Mouse (Mus musculus): ENCODE measurements at regions not wholly inside any gene's neighbourhood (a gene's known extent, or its start where the extent isn't known, plus 50 kb on each side); places are given as distances from the start of the nearest gene placed in this dataset.

DNA sequence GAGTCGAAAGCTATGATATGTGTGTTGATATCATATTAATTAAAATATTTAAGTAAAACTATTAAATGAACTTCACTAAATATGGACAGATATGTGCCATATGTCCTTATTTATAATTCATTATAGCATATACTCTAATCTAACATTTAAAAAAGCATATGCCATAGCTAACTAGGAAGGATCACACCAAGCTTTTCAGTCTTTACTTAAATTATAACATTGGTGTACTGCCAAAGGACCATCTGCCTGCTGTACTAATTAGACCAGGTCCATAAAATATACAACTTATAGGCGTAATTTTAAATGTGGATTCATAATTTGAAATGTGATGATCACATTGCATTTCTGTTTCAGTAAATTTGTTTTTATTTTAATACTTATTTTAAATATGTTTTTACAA, 651.9 kb upstream of the Klhl1 start:
- DNase-seq (ENCODE audit: low spot score in 2 of 2), result no peak

DNA sequence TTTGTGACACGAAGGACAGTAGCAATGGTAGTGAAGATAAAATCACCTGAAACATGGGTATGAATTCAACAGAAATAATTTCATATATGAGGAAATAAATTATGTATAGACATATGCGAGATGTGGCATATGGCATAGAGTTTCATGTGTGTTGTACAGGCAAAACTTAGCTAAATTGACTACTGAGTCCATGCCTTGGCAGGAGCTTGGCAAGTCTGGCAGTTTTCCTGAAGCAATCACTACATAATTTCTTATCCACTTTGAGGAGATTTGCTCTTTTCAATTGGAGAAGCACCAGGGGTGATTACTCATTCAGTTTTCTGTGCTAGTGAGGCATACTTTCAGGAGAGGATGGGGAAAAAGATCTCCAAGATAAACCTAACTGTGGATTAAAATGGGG, 646.9 kb upstream of the Klhl1 start:
- DNase-seq (ENCODE audit: low spot score in 2 of 2), result no peak

DNA sequence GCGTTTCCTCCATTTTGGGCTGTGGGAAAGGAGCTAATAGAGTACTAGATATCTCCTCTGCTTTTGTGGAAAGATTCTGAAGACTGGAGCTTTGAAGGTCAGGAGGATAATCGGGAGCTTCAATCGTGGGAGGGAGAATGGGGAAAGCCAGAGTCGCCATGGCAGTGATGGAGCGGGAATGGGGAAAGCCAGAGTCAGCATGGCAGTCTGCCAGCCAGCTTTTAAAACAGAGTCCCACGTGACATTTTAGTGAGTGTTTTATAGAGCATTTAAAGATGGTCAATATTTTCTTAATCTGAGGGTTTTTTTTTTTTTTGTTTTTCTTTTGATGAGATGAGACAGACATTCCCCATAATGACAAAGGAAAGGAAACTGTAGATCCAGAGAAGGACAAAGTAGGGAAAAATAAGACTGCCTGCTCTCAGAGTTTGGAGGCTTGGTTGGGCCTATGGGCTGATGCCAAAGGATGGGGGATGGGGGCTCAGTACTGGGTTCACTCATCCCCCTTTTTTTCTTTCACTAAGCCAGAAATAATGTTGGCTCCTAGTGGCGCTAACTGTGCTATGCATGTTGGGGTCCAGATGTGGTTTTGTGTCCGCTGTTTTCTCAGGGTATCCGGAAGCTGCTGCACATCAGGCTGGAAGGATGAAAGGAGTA, 630.2 kb upstream of the Klhl1 start:
- no peak for DNase-seq (ENCODE audit: low spot score in 2 of 2)

DNA sequence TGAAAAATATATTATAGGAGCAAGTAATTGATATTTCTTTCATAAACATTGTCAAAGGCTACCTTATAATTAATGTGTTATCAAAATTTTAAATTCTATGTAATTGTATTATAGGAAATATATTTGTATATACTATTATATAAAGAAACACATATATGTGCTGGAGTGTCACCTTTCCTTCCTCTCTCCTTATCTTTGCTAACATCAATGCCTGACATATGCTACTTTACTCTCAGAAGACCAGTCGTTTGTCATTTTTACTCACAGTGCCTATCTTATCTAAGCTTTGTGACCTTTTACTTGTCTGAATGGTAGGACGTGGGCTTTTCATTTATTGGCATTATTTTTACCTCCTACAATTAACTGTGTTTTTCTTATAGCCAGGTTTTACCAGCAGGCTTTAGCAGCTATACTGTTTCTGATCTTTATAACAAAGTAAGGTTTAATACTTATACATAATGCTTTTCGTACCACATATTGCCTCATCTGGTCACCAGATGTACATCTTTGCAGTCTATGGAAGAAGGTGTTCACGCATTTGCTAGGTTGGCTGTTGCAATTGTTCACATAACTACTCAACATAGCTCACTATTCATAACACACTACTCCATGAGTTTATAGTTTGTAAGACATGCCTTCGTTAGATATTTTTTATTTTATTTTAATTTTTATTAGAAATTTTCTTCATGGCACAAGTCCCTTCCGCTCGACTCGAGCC, 597.2 kb upstream of the Klhl1 start:
- DNase-seq (ENCODE audit: low spot score in 2 of 2), result no peak

DNA sequence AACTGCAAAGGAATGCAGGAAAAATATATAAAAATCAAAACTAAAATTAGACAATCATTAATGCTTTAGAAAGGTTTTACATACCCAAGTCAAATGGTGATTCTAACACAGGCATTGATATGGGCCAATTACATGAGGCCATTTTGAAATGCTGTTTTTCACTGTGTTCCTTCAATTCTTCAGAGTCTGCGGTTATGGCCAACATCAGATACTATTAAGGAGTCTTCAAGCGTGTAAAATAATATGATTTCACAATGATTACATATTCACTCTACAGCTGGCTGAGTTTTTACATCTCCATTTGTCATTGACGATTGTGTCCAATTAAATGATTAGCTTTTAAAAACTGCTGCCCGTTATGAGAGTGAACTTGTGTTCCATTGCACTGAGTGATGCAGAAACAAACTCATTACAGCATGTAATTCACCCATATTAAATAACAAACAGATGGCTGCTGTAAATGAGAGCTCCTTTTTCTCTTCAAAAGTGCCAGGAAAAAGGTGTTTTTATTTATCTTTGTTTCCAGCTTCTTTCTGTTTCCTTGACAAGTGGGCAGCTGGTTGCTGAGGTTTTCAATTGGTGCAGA, 582.3 kb upstream of the Klhl1 start:
- no peak for DNase-seq (ENCODE audit: low spot score in 2 of 2)

DNA sequence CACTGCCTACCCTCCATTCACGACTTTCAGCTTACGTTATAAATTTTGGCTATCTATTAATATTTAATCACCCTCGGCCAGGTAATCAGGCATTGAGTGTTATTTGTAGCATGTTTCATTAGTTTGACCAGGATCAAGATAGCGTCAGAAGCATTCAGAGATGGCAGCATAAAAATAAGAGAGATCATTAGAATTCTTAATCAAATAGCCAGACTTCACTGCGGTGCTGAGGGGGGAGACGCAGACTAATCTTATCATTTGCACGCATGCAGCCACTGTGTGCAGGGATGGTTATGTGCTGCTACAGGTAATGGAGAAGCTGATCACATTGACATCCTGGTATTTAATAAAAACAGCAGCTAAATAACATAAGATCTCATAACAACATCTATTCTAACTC, 574.5 kb upstream of the Klhl1 start:
- no peak for DNase-seq (ENCODE audit: low spot score in 2 of 2)

DNA sequence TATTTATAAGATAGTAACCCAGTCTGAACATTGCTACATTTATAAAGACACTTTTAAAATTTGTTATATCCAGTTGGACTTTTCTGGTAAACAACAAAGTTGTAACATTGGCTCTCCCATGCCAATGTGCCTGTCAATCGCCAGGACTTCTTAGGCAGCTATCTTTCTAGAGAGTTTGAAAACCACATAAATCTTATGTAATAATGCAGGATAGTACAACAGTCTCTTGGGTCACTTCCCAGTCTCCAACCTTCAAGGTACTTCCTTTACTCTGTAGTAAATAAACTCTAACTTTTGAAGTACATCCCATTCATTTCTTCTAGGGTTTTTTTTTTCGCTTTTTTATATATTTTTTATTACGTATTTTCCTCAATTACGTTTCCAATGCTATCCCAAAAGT, 570.0 kb upstream of the Klhl1 start:
- DNase-seq (ENCODE audit: low spot score in 2 of 2), result no peak

DNA sequence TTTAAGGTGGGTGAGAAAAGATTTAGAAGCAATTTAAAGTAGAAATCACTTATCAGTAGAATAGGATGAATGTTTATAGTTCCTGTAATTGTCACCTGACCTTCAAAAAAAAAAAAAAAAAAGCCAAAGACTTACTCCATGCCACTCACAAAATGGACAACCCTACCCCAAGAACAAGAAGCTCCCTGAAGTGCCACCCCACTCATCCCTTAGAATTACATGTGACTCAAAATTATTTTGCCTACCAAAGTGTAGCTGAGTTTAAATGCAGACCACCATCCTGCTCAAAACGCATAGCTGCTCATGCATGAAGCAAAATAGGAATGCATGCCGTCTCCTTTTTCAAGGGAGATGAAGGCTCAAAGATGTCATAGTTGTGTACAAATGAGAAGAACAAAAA, 568.4 kb upstream of the Klhl1 start:
- DNase-seq (ENCODE audit: low spot score in 2 of 2), result no peak

DNA sequence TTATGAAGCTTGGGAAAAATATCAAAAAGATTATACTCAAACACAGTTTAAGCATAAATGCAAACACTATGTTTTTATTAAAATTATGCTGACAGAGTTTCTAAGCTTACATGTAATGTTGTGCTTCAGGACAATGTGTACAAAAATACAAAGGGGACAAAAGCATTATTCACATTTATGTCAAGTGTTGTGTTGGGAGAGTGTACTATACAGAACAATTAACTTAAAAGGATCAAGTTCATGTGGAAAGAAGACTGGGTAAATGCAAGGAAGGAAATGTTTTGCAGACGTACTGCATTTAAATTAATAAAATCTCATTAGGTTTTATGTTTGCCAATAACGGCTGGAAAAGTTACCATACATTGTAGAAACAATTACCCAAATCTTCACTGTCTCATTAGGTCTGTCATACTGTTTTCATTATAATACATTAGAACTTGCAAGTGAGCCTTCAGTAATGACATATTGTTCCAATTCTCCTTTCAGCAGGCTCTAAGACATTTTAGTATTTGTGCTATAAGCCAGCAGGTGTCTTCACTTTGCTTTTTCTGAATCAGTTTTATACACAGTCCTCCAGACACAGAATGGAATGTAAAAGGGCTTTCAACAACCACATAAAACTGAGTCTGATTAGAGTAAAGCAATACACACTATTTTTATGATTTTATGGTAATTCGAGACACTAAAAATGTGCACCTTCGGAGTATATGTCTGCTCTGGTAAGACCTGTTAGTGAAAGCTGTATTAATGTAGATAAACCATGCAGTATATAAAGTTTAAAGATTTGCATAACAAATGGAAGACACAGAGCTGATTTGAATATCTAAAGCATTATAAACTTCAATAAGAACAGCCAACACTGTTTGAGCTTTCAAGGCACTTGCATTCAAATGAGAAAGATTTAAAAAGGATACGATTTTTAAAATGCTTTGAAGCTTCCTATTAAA, 567.7 kb upstream of the Klhl1 start:
- no peak for DNase-seq (ENCODE audit: low spot score in 2 of 2)

DNA sequence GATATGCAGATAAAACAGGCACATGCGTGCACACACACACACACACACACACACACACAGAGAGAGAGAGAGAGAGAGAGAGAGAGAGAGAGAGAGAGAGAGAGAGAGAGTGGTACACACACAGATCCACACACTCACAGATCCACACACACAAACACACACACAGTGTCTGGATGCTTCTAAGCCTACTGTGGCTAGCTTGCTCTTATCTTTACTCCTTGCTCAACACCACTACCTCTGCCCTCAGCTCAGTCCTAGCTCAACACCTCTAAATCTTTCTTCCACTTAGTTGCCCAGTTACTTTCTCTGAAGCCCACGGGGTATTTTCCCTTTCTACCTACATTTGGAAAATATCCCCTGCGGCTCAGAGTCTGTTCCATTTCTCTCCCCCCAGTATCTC, 555.9 kb upstream of the Klhl1 start:
- DNase-seq (ENCODE audit: low spot score in 2 of 2), result no peak

DNA sequence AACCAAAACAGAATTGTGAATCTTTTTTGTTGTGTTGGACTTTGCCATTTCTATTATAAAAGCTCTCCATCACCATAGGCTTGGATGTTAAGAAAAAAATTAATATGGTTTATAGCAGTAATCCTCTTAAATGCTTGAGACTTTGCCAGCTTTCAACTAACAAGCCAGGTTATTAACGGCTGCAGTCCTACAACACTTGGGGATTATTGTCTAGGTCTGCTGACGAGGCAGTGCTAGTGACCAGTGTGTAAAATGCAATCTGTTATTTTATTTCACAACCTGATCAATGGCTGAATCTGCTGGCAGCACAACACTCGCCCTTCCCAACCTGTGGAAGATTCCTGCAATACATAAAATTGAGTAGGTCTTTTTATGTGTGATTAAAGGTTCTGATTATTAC, 549.9 kb upstream of the Klhl1 start:
- DNase-seq (ENCODE audit: low spot score in 2 of 2), result no peak

DNA sequence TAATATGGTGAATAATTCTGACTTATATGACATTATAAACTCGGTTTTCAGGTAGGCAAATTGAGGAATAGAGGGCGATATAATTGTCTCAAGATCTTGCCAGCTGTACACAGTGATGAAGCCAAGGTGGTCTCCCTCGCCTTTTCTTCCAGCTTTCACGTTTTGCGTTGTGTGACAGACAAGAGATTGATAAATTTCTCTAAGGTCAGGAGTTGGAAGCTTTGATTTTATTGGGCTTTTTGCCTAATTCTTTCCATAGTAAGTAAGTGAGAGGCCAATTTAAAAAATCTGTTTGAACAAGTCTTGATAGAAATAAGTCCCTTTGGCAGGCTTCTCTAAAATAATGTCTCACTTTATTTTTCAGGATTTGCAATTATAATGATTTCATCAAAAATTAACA, 549.4 kb upstream of the Klhl1 start:
- no peak for DNase-seq (ENCODE audit: low spot score in 2 of 2)

DNA sequence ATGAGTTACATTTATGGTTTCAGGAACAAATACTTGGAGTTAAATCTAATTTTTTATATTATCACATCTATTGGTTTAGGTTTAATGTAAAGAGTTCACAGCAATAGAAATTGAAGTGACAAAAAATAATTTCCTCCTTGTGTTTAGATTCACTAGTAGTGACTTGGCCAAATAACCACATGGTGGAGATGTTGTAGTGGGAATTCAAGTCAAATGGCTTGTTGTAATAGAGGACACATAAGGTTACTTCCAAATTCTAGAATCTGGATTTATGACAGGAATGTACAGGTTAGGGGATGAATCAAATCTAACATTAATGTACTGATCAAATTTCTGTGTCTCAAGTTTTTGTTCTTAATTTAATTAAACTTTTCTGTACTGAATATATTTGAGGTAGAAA, 526.4 kb upstream of the Klhl1 start:
- no peak for DNase-seq (ENCODE audit: low spot score in 2 of 2)

DNA sequence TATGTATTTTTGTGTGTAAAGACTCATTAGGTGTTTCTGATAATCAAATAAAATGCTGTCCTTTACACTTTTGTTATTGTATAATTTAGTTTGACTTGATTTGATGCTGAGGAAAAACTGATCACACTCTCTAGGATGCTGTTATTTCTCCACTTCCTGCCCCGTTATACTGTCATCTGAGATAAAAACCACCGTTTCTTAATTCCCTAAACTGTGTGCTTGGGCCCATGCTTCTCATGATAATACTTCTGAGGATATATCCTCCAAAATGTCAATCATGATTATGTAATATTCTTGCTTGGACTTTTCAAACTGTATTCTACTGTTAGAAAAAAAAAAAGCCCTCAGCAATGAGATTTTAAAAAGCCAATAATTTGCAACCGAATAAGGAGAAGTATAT, 520.9 kb upstream of the Klhl1 start:
- DNase-seq (ENCODE audit: low spot score in 2 of 2), result no peak

DNA sequence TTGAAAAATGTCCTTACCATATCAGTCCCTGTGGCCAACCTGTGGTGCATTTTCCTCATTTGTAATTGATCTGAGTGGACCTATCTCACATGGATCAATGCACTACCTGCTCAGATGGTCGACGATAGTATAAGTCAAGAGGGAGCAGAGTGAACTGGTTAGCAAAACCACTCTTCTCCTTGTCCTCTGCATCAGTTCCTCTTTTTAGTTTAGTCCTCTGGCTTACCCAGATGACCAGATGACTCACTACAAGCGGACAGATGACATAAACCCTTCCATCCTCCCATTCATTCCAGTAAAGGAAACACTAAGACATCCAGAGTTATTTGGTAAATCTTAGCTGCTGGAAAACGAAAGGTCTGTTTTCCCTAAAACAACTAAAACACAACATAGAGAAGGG, 509.6 kb upstream of the Klhl1 start:
- no peak for DNase-seq (ENCODE audit: low spot score in 2 of 2)

DNA sequence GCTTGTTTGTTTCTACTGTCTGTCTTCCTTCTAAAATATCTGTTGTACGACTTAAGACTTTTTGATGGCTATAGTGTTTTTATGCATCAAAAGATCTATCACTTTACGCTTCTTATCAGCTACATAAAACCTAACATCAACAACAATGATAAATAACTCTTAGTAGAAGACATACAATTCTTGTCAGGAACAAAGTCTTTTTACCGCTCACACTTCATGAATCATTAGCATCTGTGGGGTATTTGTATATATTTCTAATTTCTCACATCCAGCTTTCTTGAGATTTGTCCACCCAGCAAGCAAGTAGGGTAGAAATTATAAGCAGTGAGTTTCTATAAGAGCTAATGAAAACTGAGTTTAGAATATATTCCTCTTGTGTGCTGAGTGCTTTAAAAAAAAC, 487.4 kb upstream of the Klhl1 start:
- DNase-seq (ENCODE audit: low spot score in 2 of 2), result no peak

DNA sequence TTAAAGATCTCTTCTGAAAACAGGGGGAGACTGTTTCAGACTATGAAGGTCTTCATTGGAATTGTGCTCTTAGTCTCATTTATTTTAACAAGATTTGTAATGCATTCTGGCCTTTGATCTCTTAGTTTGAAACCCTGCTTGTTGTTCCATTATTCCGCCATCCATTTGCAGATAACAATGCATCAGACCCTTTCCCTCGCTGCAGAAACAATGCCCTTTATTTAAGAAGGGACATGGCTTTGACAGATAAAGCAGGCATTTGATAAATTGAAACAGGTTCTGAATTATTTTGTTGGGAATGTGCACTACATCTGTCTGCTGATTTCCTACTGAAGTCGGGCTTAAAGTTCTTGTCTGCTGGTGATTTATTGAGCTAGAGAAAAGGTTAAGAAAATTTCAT, 476.2 kb upstream of the Klhl1 start:
- DNase-seq (ENCODE audit: low spot score in 2 of 2), result no peak

DNA sequence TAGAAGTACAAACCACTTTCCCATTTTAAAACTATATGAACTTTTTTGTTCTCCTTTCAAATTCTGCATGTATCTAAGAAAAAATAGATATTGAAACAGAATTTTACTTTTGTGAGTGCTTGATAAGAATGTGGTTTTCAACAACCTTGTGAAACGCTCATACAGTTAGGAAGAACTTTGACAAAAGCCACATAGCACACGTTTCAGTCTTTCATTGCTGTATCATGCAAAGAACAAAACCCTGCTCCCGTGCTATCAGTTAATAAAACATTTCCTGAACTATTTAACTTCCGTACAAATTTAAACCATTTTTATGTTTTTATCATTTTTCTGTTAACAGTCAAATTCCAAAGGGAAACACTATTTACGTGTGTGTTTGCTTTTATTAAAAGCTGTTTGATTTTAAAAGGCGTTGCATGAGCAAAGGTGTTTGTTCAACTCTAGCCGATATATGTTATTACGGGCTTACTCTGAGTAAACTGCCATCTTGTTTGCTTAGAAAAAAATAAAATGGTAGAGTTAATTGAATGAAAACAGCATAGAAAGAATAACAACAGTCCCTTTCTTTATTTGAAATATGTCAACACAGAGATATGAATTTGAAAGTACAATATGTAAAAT, 471.8 kb upstream of the Klhl1 start:
- DNase-seq (ENCODE audit: low spot score in 2 of 2), result no peak

DNA sequence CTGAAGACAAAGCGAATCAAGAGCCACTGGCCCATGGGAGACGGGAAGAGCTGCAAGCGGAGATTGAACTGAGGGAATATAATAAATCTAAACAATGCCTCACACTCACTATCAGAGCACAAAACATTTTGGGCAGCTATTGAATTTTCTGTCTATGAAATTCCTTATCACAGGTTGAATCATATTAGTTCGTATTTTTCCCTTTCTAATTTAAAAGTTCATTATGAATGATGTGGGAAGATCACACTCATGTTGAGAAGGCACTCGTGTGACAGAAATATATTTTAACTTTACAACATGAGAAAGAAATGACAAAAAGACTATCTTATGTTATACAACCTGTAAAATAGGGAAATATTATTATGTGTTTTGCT, 444.2 kb upstream of the Klhl1 start:
- no peak for DNase-seq (ENCODE audit: low spot score in 2 of 2)

DNA sequence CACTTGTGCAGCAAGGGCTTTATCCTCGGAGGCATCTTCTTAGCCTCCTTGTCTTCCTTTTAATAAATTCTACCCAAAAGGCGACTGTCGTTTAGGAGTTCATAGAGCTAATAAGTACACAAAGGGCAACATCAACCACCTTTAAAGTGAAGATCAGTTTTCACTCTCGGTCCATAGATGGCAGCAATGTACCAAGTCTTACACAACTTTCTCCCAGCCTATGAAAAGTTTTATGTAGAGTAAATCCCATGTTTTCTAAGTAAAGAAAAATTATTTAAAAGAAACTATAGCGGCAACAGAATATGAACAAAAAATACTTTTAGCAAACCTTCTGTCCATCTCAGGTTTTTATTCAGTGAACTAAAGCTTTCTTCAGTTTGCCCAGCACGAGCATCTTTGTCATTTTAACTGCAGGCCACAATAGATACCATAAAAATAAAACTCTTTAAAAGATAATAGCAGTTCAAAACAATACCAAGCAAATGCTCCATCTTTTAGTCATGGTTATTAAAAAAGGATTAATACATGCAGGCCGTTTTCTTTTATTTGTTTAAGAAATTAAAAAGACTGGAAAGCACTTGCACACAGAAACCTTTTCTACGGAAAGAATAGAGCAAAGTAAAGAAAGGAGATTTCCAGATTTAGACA, 443.6 kb upstream of the Klhl1 start:
- no peak for DNase-seq (ENCODE audit: low spot score in 2 of 2)

DNA sequence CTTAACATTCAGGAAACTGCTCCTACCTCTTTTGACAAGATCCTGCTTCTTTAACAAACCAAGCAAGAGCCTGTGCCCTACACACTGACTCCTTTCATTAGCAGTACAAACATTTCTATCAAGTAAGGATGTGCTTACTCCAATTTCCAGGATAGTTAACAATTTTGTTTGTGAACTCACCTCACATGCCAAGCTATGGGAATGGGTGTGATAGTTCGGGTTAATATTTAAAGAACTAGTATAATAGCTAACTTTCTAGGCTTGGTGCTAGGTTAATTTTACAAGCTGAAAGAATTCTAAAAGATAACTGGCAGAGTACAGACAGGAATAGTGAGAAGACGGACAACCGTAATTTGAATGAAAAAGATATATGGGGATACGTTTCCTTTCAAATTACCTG, 437.2 kb upstream of the Klhl1 start:
- DNase-seq (ENCODE audit: low spot score in 2 of 2), result no peak

DNA sequence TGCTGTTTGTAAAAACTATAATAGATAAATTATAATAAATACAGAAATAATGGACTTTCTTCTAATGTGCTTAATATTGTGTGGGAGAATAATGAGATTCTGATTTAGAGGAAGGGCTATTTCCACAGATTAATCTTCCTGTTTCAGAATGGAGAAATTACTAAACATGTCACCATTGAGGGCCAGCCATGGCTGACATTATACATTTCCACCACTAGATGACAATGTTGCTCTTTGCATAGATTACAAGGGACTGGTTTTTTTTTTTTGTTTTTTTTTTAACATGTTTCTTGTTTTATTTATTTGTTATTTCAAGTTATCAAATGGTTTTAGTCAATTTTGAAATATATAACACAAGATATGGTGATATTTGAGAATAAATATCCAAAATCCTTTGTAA, 435.6 kb upstream of the Klhl1 start:
- DNase-seq (ENCODE audit: low spot score in 2 of 2), result no peak

Data from urinary bladder, postnatal 4 days (tissue).